Mouse (Mus musculus) bone marrow, adult 2 months (tissue): Measurements from ENCODE around the gene Faf2. TPM values are rescaled to one million over a fixed set of nuclear protein-coding genes. Genes with fewer than 3 reads are reported as not detected.

Experiments
- H3K27ac ChIP-seq: fragments of 200-500 bp; 2 replicates; pipeline ENCODE4 v1.5.1; 2012; ENCODE audit warnings: low read depth, mild to moderate bottlenecking, control low read depth, inconsistent platforms, low read length; ENCODE audit not compliant: control insufficient read depth, poor library complexity, insufficient read depth
- H3K4me1 ChIP-seq: fragments of 200-500 bp; 2 replicates; pipeline ENCODE4 v1.6.1; 2011; ENCODE audit warnings: low read length; ENCODE audit not compliant: control insufficient read depth, insufficient read depth
- H3K4me3 ChIP-seq: fragments of 200-500 bp; replicated peaks from 2 replicates; pipeline ENCODE3; 2011; ENCODE audit warnings: mild to moderate bottlenecking, low read depth, low read length, control low read depth; ENCODE audit not compliant: control insufficient read depth
- CTCF ChIP-seq: fragments of 200-500 bp; IDR thresholded peaks from 2 replicates; pipeline ENCODE4 v1.5.1; 2011; ENCODE audit warnings: low read length, control low read depth; ENCODE audit not compliant: control insufficient read depth, insufficient read depth
- POLR2A ChIP-seq: fragments of 200-500 bp; IDR thresholded peaks from 2 replicates; pipeline ENCODE4 v1.6.1; 2011; ENCODE audit warnings: low read depth, mild to moderate bottlenecking, control low read depth, low read length, borderline replicate concordance; ENCODE audit not compliant: control insufficient read depth
- WGBS: fragments of 180-500 bp; shearing (Covaris S2); methylation state at CpG from one replicate; pipeline ENCODE4 v1.1.7; 2018; 5-methylcytosine and 5-hydroxymethylcytosine counted together
- polyA plus RNA-seq: library from polyadenylated mRNA; stranded (reverse); fragments of >200 nt; gene quantifications from 2 replicates; pipeline ENCODE4 v1.2.4, GENCODE M21; 2011; ENCODE audit warnings: low replicate concordance; ENCODE audit not compliant: missing spikeins, insufficient read depth, insufficient read length

The Faf2 gene
- polyA plus RNA-seq = 14.6 and 26.3 TPM in 2 replicates

- Histone ChIP-seq H3K27ac (peak within 1 kb of the TSS; percentile 80), H3K4me3 (peak within 1 kb of the TSS; percentile 92), H3K4me1 (peaks cover 2% of the 10 kb centered on the region; the same call in 1 of the 2 replicates)
- WGBS = 12% methylated on average over 44 of the region's 44 CpGs
- TF ChIP-seq CTCF = peak; percentile 94
- peak; percentile 94 for TF ChIP-seq POLR2A
These were observed at the start of gene Faf2 for GRCm38 (mm10) chr13:54621155-54621932. Gene Faf2, plus strand, starts transcription at chr13:54621784.

DNA sequence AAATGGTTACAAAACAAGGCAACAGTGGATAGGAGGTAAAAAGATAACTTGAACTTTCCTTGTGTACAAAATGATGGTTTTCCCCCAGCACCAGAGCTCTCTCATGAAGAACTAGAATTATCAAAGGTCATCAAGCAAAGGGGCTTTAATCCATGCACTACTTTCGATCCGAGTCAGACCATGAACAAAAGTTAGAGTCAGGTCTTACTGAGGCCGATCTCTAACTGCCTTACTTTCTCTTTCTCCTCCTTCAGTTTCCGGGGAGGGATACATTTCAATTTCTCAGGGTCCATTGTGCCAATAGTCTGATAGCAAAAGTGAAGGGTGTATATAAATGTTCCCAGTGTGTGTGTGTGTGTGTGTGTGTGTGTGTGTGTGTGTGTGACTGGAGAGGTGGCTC lies 49.0 kb upstream of the Faf2 start:
- WGBS = 79% methylated on average over 4 of the region's 4 CpGs
- H3K27ac ChIP-seq = no peak overlapping the region
- no peak for TF ChIP-seq CTCF
- no peak for TF ChIP-seq POLR2A
- no peak overlapping the region for H3K4me3 ChIP-seq
- peaks cover 4% of the 10 kb centered on the region for H3K4me1 ChIP-seq

DNA sequence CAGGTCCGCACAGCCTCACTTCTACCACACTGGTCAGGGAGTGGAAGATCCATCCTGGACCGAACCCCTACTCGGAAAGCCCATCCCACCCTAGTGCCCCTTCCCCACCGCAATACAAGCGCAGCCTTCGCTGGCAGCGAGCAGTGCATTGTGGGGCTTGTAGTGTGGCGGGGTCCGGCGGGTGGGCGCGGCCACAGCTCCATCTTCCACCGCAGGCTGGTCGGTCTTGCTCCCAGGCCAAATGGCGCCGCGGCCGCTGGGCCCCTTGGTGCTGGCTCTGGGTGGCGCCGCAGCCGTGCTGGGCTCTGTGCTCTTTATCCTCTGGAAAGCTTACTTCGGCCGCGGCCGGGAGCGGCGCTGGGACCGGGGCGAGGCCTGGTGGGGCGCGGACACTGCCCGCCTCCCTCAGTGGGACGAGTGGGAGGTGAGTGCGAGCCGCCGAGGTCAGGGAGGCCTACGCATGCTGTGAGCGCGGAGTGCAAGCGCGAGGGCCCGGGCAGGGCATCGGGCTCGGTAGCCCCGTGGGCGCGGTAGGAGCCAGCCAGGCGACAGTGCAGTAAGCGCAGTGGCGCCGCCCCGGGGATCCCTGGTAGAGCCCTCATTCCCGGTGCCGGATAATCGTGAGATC lies 46.6 kb upstream of the Faf2 start, which contains the start of gene Arl10:
Arl10 (plus strand) TSS at position 162 of the 628 bp plus-strand sequence.
- Histone ChIP-seq H3K27ac (peak within 1 kb of the TSS; percentile 12; the same call in 1 of the 2 replicates), H3K4me3 (peak within 1 kb of the TSS; percentile 63), H3K4me1 (peaks cover 6% of the 10 kb centered on the region)
- WGBS = 1% methylated on average over 55 of the region's 55 CpGs
- TF ChIP-seq POLR2A (peak; percentile 37; the same call in 1 of the 2 replicates), CTCF (no peak)

- Histone ChIP-seq H3K4me3 (peak overlapping the region; percentile 63), H3K4me1 (peaks cover 6% of the 10 kb centered on the region), H3K27ac (peak overlapping the region; percentile 12; the same call in 1 of the 2 replicates)
- no peak for TF ChIP-seq CTCF
- TF ChIP-seq POLR2A = no peak
- 9% methylated on average over 19 of the region's 19 CpGs for WGBS
These were observed 46.1 kb upstream of the Faf2 start for GRCm38 (mm10) chr13:54575489-54575888.

DNA sequence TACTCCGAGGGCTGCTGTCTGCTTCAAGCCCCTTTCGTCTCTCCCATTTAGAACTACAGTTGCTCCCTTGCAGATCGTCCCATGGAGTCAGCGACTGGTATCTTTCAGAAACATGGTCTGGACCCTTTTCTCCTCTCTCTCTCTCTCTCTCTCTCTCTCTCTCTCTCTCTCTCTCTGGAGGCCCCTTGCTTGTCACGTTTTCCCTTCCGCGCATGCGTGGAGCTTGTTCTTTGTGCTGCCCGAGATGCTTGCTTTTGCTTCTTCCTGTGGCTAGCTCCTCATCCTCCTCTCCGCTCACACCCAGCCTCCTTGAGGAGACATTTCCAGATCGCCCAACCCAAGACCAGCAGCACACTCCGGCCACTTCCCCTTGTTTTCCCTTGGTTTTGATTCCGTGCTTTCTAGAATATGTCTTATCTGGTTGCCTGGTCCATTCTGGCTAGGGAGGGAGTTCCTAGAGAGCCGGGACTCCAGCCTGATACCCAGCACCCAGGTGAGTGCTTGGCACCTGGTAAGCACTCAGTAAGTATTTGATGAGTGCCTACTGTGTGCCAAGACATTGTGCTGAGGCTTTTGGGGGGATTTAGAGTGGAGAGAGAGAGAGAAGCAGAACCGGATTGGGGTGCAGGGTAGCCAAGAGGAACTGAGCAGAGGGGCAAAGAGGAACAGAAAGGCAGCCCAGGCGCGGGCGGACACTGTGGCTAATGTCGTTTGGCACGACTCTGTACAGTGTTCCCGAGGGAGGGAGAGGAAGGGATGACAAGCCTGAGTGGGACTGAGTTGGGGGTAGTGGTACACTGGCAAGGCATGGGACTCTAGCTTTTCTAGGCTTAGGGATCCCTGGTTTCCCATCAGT lies 43.7 kb upstream of the Faf2 start:
- WGBS = 43% methylated on average over 21 of the region's 21 CpGs
- Histone ChIP-seq H3K4me3 (no peak overlapping the region), H3K27ac (peak overlapping the region; percentile 49; the same call in 1 of the 2 replicates), H3K4me1 (peaks cover 6% of the 10 kb centered on the region)
- TF ChIP-seq POLR2A = peak; percentile 40; the same call in 1 of the 2 replicates
- TF ChIP-seq CTCF = no peak

- Histone ChIP-seq H3K4me1 (peaks cover 3% of the 10 kb centered on the region), H3K4me3 (no peak overlapping the region), H3K27ac (no peak overlapping the region)
- 82% methylated on average over 2 of the region's 2 CpGs for WGBS
- TF ChIP-seq CTCF (no peak), POLR2A (no peak)
These were observed 40.2 kb upstream of the Faf2 start for GRCm38 (mm10) chr13:54581385-54581784.

DNA sequence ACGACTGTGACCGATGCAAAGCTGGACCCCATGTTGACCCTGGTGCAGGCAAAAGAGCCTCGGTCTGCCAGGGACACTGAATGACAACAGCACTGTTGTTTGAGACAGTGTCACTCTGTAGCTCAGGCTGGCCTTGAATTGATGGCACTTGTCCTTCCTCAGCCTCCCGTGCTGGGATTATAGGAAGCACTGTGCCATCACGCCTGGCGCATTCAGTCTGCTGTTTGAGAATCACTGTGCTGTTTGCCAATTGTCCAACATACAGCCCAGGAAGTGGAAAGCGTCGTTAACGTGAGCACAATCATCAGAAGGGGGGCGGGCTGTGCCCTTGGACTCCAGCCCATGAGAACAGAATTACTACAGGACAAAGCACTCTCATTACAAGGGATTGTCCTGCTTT lies 39.5 kb upstream of the Faf2 start:
- no peak overlapping the region for H3K27ac ChIP-seq
- TF ChIP-seq POLR2A (no peak), CTCF (no peak)
- no peak overlapping the region for H3K4me3 ChIP-seq
- whole genome bisulfite sequencing = 78% methylated on average over 10 of the region's 10 CpGs
- H3K4me1 ChIP-seq = peaks cover 3% of the 10 kb centered on the region

- WGBS = 85% methylated on average over 5 of the region's 5 CpGs
- no peak overlapping the region for H3K27ac ChIP-seq
- TF ChIP-seq CTCF (no peak), POLR2A (no peak)
- H3K4me3 ChIP-seq = no peak overlapping the region
- H3K4me1 ChIP-seq = peaks cover 2% of the 10 kb centered on the region; the same call in 1 of the 2 replicates
These were observed 38.7 kb upstream of the Faf2 start for GRCm38 (mm10) chr13:54582860-54583259.
